Comparison of ENCODE assay signal across 1 mouse cellular context in the genomic region with DNA sequence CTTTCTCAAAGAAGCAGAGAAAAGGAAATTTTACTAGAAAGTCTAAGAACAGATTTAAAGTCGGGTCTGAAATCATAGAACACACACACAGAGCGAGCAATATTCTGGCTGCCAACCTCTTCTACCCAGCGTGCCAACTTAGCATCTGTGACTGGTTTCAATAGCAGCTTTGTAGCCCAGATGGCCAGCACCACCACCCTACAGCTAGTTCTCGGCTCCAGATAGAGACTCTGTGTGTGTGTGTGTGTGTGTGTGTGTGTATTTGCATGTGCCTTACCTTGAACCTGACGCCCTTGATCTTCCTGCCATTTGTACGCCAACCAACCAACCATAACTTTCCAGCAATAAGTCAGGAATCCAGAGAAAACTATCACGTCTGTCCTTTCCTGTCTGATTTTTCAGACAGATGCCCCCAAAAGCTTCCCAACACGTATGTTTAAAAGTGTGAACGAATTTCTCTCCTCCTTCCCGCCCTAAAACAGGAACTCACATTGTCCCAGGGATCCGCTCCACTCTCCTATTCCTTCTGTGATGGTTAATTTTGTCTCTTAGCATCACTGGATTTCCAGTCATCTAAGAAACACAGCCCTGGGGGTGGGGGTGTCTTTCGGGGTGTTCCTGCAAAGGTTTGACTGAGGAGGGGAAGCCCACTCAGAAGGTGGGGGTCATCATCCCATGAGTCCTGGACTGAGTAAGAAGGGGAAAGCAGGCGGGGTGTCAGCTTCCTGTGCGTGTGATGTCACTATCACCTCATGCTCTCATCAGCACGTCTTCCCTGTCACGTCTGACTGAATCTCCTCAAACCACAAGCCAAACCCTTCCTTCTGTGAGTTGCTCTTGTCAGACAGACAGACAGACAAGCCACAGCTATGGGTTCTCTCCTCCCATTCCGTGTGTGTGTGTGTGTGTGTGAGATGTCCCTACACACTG.
TF ChIP-seq lines count a peak whose summit lies in the region.

No protein-coding gene starts in this region.

TF ChIP-seq in CH12.LX, 34 proteins besides CTCF, POLR2A, EP300 and RAD21 (continued from another document):
- TF ChIP-seq ELF1 (IDR thresholded peaks at IDR 0.05; ENCODE audit: low read depth, low read length) (no peak), USF2 (conservative IDR thresholded peaks at IDR 0.05; ENCODE audit: low read depth, low read length) (no peak), NRF1 (IDR thresholded peaks at IDR 0.05; ENCODE audit: low read depth, low read length) (no peak), SMC3 (IDR thresholded peaks at IDR 0.05; ENCODE audit: low read depth, low read length) (no peak), JUND (conservative IDR thresholded peaks at IDR 0.05; ENCODE audit: low read depth, low read length) (peak; percentile 22; the same call in 1 of the 2 replicates), KAT2A (IDR thresholded peaks at IDR 0.05; ENCODE audit: insufficient replicate concordance, low read length) (no peak), MAZ (IDR thresholded peaks at IDR 0.05; ENCODE audit: low read depth, low read length) (0 out of 2 replicates have a peak, but pooled peaks have one; percentile 2), MXI1 (IDR thresholded peaks at IDR 0.05; ENCODE audit: low read depth, low read length) (0 out of 2 replicates have a peak, but pooled peaks have one; percentile 26), NELFE (IDR thresholded peaks at IDR 0.05; ENCODE audit: low read depth, low read length) (0 out of 2 replicates have a peak, but pooled peaks have one; percentile 30), ETS1 (conservative IDR thresholded peaks at IDR 0.05; ENCODE audit: low read depth, low read length) (peak; percentile 88), BHLHE40 (IDR thresholded peaks at IDR 0.05; ENCODE audit: low read depth, low read length) (peak; percentile 81), PAX5 (IDR thresholded peaks at IDR 0.05; ENCODE audit: low read length) (no peak), RCOR1 (conservative IDR thresholded peaks at IDR 0.05; ENCODE audit: low read depth, low read length) (no peak), TCF12 (IDR thresholded peaks at IDR 0.05; ENCODE audit: low read depth, low read length) (peak; percentile 56), ZNF384 (IDR thresholded peaks at IDR 0.05; ENCODE audit: low read depth, low read length) (no peak), MYC (IDR thresholded peaks at IDR 0.05; ENCODE audit: low read depth, low read length) (no peak), ZMIZ1 (IDR thresholded peaks at IDR 0.05; ENCODE audit: low read depth, low read length) (no peak), CHD2 (IDR thresholded peaks at IDR 0.05; ENCODE audit: low read length) (0 out of 2 replicates have a peak, but pooled peaks have one; percentile 30), USF1 (IDR thresholded peaks at IDR 0.05; ENCODE audit: low read depth, low read length) (no peak), SIN3A (IDR thresholded peaks at IDR 0.05; ENCODE audit: low read length) (peak; percentile 58; the same call in 1 of the 2 replicates), JUN (IDR thresholded peaks at IDR 0.05; ENCODE audit: insufficient read depth, low read depth, low read length) (peak; percentile 13; the same call in 1 of the 2 replicates)
